Mouse (Mus musculus): Measurements from ENCODE around the gene Acsm1. TPM values are rescaled to one million over a fixed set of nuclear protein-coding genes. Genes with fewer than 3 reads are reported as not detected.
"Not testable (repeated sequence)": the region's sequence is repeated elsewhere in the genome, so short reads cannot be mapped to it uniquely, and the experiment has no call there.

Gene Acsm1
- 1 to 10 TPM; 3.5 to 9.0 TPM for total RNA-seq (2021)
- long read RNA-seq, experiment 1, partial matches to known transcripts: 2 of 8 reads
- long read RNA-seq, experiment 1, other reads (novel, unspliced or antisense): 2 of 8 reads
- long read RNA-seq, experiment 2, partial matches to known transcripts: 0 of 1 reads
- long read RNA-seq, experiment 2, other reads (novel, unspliced or antisense): 0 of 1 reads

DNA sequence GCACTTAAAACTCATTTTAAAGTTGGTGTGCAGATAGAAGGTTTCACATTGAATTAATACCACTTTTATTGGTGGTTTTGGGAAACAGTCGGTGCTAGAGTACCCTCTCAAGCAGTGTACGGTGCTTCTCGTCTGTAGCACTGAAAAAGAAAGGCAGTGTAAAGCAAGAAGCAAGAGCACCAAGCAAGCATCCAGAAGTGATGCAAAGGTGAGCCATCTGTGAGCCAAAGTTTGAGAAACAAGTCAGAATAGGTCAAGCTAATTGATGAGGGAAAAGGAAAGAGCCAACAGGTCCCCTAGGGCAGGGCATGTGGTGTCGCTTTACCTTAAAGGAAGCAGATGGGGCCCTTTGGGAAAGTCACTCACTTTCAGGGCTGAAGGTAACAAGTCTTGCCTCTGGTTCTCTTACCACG lies at the start of gene Acsm1:
Gene Acsm1, plus strand, starts transcription at position 363 of the 413 bp plus-strand sequence.
- no peak for DNase-seq (ENCODE audit: low spot score in 2 of 2)

DNA sequence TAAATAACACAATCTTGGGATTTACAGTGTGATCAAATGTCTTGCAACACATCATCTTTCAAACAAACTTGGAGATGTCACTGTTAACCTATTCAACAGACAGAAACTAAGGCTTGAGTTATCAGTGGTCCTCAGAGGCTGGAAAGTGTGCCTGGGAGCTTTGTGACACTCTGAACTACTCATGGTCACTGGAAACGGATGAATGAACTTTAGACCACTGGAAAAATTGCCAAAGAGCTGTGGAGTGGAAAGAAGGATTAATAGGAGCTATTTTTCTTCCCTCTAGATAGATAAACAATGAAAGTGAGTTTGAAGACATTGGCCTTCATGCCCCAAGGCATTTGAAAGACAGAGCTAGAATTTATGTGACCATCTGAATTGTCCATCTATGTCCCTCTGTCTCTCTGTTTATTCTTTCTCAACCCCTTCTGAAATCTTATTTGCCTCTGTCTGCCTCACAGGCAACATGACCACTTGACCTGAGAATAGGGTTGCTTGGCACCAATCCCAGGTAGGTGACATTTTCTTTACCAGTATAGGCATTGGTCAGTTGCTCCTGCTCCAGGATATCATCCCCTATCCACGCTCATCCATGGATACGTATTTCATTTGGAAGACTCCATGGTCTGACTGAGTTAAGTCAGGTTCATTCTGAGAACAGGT lies 46.9 kb upstream of the Acsm1 start:
- DNase-seq (ENCODE audit: low spot score in 2 of 2): no peak

DNA sequence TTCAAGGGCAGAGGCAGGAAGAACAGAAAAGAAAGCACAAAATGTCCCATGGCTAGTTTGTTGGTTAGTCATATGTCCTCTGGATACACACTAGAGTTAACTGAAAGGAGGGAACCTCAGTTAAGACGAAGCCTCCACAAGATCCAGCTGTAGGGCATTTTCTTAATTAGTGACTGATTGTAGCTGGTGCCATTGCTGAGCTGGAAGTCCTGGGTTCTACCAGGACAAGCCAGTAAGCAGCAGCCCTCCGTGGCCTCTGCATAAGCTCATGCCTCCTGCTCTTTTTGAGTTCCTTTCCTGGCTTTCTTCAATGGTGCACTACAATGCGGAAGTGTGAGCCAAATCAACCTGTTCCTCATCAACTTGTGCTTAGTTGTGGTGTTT lies 46.4 kb upstream of the Acsm1 start:
- no peak for DNase-seq (ENCODE audit: low spot score in 2 of 2)

DNA sequence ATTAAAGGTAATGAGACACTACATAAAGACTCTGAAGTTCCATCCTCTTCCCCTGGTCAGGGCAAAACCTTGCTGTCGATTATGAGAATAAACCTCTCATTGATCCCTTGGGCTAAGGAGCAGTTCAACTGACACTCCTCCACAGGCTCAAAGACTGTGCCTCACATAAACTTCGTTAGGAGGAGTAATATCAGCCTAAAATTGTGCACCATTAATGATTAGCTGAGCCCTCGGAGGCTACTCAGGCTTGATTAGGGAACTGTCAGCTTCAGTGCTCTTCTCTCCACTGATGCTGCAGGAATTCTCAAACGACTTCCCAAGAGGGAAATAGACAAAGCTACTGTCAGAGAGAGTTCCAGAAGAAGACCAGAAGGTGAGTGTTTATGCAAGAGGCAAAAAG lies 45.4 kb upstream of the Acsm1 start:
- no peak for DNase-seq (ENCODE audit: low spot score in 2 of 2)

DNA sequence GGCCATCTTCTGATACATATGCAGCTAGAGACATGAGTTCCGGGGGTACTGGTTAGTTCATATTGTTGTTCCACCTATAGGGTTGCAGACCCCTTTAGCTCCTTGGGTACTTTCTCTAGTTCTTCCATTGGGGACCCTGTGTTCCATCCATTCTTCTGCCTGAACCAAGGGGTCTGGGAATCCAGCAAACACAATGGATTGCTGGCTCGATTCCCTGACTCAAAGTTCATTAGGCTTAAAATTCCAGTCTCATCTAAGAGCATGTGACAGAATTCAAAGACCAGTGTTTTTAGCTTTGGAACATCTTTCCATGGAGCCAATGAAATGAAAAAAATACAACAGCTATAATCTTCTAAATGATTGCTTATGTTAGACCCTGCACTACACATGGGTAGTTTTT lies 44.4 kb upstream of the Acsm1 start:
- DNase-seq (ENCODE audit: low spot score in 2 of 2): not testable (repeated sequence)

DNA sequence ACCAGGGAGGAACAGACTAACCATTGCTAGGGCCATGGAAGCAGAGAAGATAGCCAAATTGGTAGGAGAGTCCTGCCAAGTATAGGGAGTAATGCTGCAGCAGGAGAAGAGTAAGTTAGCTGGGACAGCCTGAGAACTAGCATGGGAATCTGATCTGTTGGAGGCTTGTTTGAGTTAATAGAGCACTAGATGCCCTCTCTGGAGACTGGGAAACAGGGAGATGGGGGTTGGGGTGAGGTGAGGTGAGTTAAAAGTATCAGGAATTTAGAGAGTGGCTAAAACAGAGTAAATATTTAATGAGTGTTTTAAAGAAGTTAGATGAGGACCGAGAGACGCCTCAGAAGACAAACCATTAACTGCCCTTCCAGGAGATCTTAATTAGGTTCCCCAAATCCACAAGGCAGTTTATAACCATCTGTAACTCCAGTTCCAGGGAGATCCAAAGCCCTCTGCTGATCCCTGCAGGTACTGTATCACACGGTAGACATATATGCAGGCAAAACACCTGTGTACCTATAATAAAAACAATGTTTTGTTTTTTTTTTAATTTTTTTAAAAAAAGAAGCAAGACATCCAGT lies 12.2 kb upstream of the Acsm1 start:
- DNase-seq (ENCODE audit: low spot score in 2 of 2): no peak

DNA sequence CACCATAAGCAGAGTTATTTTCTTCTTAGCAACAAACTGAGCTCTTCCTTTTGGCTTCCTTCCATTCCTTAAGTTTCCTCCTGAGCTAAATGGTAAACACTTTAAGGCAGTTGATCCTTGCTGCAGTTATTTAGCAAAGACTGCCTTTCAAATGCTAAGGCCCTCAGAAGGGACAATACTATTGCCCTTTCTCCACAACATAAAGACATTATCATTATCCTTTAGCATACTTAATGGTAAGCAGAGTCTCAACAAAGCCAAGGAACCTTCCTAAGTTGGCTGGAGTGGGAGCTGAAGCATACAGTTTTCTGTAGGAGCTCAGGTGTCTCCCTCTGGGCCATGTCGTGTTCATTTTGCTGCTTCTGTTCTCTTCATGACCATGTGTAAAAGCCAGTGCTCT lies 11.5 kb upstream of the Acsm1 start:
- DNase-seq (ENCODE audit: low spot score in 2 of 2): no peak

DNA sequence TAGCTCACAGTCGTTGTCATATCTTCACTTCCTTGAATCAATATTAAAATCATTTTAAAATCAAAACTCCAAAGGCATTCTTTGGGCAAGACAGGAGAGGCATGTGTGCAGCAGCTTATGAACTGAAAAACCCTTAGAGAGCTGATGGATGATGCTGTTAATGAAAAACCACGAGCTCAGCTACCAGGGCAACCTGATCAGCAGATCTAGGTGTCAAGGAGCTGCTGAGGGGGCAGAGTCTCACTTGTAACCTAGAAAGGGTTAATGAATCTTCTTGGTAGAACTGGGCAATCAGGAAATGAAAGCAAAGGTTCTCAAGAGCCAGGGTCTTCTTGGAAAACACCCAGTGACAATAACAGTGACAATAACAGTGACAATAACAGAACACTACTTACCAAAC lies 10.3 kb upstream of the Acsm1 start:
- DNase-seq (ENCODE audit: low spot score in 2 of 2): no peak

DNA sequence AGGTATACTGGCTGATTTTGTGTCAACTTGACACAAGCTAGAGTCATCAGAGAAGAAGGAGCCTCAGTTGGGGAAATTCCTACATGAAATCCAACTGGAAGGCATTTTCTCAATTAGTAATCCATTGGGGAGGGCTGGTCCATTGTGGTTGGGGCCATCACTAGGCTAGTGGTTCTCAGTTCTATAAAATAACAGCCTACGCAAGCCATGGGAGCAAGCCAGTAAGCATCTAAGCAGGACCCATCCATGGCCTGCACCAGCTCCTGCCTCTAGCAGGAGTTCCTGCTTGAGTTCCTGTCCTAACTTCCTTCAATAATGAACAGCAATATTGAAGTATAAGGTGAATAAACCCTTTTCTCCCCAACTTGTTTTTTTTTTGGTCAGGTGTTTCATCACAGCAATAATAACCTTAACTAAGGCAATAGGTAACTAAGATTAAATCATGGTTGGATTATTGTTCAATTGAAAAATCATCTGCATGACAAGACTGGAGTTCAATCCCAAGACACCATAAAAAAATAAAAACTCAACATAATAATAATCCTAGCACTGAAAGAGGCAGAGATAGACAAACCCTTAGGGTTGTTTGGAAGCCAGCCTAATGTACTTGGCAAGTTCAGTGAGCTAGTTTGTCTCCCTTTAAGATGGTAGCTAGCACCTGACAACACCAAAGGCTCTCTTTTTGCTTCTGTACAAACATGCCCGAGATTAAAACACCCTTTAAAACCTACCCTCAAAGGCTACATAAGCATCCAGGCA lies 5.5 kb upstream of the Acsm1 start:
- no peak for DNase-seq (ENCODE audit: low spot score in 2 of 2)

DNA sequence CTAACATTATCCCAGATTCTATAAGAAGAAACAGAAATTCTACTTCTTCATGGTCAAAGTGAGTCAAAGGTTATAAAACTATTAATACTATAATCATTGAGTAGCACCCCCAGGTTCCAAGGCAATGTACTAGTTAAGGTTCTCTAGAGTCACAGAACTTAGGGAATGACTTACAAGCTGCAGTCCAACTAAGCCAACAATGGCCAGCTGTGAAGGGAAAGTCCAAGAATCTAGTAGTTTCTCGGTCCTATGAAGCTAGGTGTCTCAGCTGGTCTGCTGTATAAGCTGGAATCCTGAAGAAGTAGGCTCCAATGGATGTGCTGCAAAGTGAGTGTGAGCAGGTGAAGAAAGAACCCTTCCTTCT lies 4.9 kb upstream of the Acsm1 start:
- no peak for DNase-seq (ENCODE audit: low spot score in 2 of 2)

DNA sequence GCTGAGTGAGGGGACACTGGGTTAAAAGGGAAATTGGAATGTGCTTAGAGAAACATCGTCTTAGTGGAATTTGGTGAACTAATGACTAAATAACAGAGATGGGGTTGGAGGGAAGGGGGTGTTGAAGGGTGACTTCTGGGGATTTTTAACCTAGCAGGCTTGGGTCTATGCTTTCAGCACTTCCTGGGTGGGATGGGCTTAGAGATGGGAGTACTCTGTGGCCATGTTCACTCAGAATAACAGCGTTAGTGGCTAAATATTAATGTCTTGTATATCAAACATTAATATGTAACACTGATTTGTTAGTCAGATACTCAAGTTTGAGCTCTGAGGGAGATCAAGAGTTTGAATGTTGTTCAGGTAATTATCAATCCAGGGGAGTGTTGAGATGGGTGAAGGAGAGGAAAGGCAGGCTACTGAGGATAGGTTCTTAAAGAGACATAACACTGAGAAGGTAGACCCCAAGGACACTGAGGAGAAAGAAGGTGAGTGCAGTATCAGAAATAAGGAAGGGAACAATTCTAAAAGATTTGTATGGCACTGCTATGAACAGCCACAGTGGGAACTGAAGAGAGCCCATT lies 1.8 kb upstream of the Acsm1 start:
- no peak for DNase-seq (ENCODE audit: low spot score in 2 of 2)

DNA sequence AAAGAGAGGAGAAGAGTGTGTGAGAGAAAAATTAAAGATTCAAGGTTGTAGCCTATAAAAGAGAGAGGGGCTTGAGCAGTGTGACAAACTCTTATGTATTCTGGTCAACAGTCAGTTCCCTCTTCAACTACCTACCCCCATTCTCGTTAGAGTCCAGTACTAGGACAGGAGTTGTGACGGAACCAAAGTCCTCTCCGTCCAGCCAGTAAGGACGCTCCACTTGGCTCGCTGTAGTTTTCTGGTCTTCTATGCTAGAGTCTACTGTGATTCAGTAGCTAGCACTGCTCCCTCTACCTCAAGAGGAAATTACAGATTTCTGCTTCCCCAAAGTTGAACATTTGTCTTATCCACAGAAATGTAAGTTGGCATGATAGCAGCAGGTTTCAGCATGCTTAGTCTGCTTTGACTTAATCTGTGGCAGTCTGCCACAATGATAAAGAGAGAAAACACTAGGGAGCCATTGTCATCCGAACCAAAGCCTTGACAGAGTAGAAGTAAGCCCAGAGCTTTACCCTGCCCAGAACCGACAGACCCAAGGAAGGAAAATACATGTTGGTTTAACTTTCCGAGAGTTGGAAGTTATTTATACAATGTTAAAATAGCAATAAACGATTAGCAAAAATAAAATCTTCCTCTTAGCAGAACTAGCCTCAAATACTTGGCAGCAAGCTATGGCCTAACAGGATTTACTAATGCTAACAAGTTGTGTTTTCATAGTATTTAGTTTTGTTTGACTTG lies 731 bp upstream of the Acsm1 start:
- no peak for DNase-seq (ENCODE audit: low spot score in 2 of 2)

DNA sequence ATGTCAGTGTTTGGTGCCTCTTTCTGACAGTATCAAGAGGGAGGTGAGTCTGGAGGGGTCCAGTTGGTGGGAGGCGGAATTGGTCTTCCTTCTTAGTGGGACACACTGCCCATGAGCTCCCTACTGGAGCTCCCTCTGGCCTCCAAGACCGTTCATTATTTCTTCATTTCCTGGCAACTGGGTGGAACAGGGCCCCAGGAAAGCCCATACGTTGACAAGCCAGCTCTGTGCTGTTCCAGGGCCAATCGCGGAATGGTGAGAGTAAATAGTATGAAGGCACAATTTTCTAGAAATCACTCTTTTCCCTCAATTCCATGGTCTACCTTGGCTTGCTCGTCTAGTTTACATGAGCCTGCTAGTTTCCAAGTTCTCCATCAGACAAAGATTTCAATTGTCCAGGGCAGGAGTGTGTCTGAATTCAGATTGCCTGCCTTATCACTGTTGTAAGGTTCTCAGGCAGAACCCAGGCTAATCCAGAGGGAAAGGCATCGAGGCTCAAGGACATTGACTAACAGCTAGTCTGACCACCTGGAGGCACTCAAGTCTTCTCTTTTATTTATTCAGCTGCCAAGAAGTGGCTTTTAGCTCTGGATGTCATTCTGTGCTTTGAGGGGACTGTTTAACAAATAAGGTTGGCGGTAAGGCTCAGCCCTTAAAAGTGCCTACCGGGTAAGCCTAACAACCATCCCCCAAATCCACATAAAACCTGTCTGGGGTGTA lies 1.1 kb downstream of the Acsm1 start:
- no peak for DNase-seq (ENCODE audit: low spot score in 2 of 2)

DNA sequence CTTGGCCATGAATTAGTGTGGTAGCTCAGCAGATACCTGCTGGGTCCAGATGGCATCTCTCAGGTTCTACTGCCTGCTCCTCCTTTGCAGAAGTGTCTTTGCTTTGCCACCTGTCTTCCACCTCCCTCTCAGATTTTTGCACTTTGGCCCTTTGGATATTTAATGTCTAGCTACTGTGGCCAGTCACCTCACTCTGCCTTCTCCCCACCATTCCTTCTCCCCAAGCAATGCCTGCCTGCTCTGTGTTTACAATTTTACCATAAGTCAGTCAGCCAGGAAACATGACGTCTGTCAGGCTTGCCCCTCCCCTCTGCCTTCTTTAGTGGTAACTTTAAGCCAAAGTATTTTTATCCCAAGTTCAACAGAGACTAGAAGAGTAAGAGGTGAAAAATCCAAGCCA lies 9.7 kb downstream of the Acsm1 start:
- no peak for DNase-seq (ENCODE audit: low spot score in 2 of 2)

DNA sequence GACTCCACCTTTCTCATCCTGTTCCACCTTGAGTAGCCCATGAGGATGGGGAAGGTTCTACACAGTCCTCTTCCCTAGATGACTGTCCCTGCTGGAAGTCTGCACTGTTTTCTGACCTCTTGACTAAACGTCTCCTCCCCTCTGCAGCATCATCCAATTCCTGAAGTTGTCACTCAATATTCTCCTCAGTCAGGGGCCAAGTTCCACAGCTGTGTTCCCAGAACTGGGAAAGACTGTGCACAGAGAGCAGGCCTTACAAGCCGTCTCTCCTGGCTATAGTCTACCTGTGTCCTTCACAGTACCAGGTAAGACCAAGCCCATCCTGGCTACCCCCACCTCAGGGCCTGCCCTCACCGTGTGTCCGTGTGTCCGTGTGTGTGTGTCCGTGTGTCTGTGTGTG lies 10.8 kb downstream of the Acsm1 start:
- no peak for DNase-seq (ENCODE audit: low spot score in 2 of 2)

DNA sequence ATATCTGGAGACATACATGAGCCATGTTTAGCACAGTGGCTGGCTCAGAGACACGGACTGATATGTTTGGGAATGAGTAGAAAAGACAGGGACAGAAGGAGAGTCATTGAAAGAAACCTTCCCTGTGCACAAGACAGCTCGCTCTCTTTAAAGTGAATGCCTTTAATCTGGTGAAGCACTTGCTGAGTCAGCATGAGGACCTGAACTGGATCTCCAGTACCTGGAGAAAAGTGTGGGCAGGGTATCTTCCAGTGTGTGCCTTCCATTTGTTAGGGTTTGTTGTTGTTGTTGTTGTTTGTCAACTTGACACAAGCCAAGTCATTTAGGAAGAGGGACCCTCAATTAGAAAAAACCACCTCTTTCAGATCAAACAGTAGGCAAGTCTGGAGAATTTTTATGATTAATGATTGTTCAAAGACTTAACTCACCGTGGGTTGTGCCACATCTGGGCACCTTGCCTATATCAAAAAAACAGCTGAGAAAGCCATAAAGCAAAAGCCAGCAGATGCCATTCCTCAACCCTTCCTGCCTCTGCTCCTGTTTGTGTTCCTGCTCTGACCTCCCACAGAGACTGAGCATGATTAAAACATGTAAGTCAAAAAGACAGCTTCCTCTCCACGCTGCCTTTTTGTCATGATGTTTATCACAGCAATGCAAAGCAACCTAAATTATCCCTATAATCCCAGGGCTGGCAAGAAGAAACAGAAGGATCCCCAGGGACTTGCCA lies 11.5 kb downstream of the Acsm1 start:
- no peak for DNase-seq (ENCODE audit: low spot score in 2 of 2)

DNA sequence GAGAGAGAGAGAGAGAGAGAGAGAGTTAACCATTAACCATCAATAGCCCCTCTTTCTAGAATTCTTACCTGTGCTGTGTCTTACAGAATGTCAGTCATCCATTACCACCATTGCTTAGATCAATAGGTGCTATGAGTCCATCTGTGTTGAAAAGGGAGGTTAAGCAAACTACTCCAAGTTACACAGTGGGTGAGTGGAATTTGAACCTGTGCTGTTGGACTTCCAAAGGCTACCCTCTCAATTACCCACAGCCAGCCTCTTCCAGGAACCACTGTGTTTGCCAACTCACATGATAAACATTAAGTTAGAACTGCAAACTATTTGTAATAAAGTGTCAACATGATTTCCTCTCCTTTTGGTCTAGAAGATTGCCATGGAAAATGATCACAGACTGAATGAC lies 13.3 kb downstream of the Acsm1 start:
- DNase-seq (ENCODE audit: low spot score in 2 of 2): no peak

DNA sequence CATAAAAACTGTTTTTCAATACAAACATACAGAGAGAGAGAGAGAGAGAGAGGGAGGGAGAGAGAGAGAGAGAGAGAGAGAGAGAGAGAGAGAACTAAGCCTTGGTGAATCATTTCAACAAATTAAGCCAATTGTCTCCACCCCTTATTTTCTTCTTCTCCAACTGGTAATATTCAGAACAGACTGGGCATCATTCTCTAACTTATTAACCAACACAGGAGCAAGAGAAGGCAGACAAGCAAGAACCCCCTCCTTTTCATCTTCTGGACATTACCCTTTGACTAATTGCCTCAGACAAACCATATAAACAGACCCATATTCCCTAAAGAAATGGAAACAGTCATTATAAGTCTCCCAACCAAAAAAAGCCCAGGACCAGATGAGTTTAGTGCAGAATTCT lies 31.9 kb downstream of the Acsm1 start:
- DNase-seq (ENCODE audit: low spot score in 2 of 2): no peak

DNA sequence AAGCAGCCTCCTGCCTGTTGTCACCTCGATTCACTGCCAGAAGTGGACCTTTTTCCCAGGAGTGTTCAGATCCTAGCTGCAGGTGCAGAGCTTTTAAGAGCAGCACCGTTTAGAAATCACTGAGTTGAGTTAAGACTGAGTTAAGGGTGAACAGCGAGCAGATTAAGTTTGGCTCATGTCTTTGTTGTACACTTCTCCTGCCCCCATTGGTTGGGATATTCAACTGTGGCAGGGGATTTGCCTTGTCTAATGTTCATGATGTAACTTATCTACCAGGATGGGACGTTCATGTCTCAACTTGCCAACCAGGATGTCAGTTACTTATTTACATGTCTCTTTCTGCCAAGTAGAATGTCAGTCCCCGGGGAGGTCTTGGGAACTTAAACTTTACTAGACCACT lies 35.5 kb downstream of the Acsm1 start:
- no peak for DNase-seq (ENCODE audit: low spot score in 2 of 2)

DNA sequence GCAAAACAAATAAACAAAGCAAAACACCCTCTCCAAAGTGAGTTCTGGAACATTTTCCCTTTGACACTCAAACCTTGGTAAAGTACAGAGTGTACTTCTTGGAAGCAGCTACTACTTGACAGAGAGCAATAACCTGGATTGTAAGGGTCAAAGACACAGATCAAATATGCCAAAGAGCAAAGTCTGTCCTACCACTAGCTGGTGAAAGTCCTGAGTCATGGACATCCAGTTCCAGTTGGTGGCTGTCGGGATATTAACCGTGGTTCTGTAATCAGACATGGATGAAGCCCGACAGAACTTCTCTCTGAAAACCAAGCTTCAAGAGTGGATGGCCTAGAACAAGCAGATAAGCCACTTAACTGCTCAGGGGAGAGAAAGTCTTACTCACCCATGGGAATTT lies 61.1 kb downstream of the Acsm1 start:
- no peak for DNase-seq (ENCODE audit: low spot score in 2 of 2)

Data from adrenal gland, postnatal 4 days (tissue).